Mouse (Mus musculus) forebrain, embryonic 11.5 days (tissue): ENCODE data around the gene Naa60. TPM values are rescaled to one million over a fixed set of nuclear protein-coding genes. Genes with fewer than 3 reads are reported as not detected.
A peak's percentile ranks its signal among the peaks of the same experiment; 100 is the strongest.

ENCODE experiments used
- ATAC-seq: fragments of 200-750 bp; cut with Nextera tagmentation; replicated peaks from 2 replicates; pipeline ENCODE4 v1.8.0; 2017; ENCODE audit warnings: moderate TSS enrichment; ENCODE audit not compliant: low FRiP score
- DNase-seq: peaks from one replicate; pipeline ENCODE4 v3.0.0-alpha.2; 2017; ENCODE audit warnings: low spot score
- H3K27ac ChIP-seq: fragments of 300-500 bp; sonication (generic); 2 replicates; pipeline ENCODE4 v1.5.1; 2014; ENCODE audit warnings: low read depth, low read length
- H3K27me3 ChIP-seq: fragments of 300-500 bp; sonication (generic); 2 replicates; pipeline ENCODE4 v1.6.1; 2014; ENCODE audit warnings: mild to moderate bottlenecking, low read length, mixed read lengths; ENCODE audit not compliant: control insufficient read depth, insufficient read depth
- H3K36me3 ChIP-seq: fragments of 300-500 bp; sonication (generic); 2 replicates; pipeline ENCODE4 v1.6.1; 2014; ENCODE audit warnings: mild to moderate bottlenecking, low read length, moderate library complexity, mixed read lengths; ENCODE audit not compliant: control insufficient read depth, insufficient read depth
- H3K4me1 ChIP-seq: fragments of 300-500 bp; sonication (generic); replicated peaks from 2 replicates; pipeline ENCODE4 v1.6.1; 2014; ENCODE audit warnings: low read length, mixed read lengths; ENCODE audit not compliant: control insufficient read depth, insufficient read depth
- H3K4me2 ChIP-seq: fragments of 300-500 bp; sonication (generic); 2 replicates; pipeline ENCODE4 v1.6.1; 2014; ENCODE audit warnings: low read depth, mild to moderate bottlenecking, low read length, moderate library complexity, mixed read lengths; ENCODE audit not compliant: severe bottlenecking
- H3K4me3 ChIP-seq: fragments of 300-500 bp; sonication (generic); 2 replicates; pipeline ENCODE4 v1.5.1; 2014; ENCODE audit warnings: low read depth, low read length
- H3K9ac ChIP-seq: fragments of 300-500 bp; sonication (generic); 2 replicates; pipeline ENCODE4 v1.6.1; 2014; ENCODE audit warnings: low read length
- H3K9me3 ChIP-seq: fragments of 300-500 bp; sonication (generic); 2 replicates; pipeline ENCODE4 v1.6.1; 2016; ENCODE audit warnings: low read length, mixed read lengths; ENCODE audit not compliant: control insufficient read depth
- WGBS: fragments of 180-500 bp; shearing (Covaris S2); extraction: QIAGEN DNeasy Blood & Tissue Kit; methylation state at CpG from one replicate; pipeline ENCODE4 v1.1.7; 2014; 5-methylcytosine and 5-hydroxymethylcytosine counted together
- polyA plus RNA-seq: library from polyadenylated mRNA; unstranded; fragments of >200 nt; fragmentation: Nextera tagmentation; extraction: Ambion mirVana; gene quantifications from 2 replicates; pipeline ENCODE4 v1.2.1, GENCODE M21; 2014

Gene Naa60
- polyA plus RNA-seq, 1 experiment from 2014 or later: 64.8 TPM

GRCm38 (mm10) chr16:3896553-3896952 lies 24.4 kb downstream of the Naa60 start:
- Histone ChIP-seq H3K27me3 (no peaks in the 10 kb centered on the region), H3K36me3 (peaks cover 10% of the 10 kb centered on the region; the same call in 1 of the 2 replicates), H3K27ac (no peak overlapping the region), H3K9ac (no peak overlapping the region), H3K4me2 (no peak overlapping the region), H3K4me1 (no peaks in the 10 kb centered on the region), H3K4me3 (no peak overlapping the region), H3K9me3 (no peaks in the 10 kb centered on the region)
- ATAC-seq (no peak), DNase-seq (no peak)
- WGBS: 84% methylated on average over 1 of the region's 1 CpGs

DNA sequence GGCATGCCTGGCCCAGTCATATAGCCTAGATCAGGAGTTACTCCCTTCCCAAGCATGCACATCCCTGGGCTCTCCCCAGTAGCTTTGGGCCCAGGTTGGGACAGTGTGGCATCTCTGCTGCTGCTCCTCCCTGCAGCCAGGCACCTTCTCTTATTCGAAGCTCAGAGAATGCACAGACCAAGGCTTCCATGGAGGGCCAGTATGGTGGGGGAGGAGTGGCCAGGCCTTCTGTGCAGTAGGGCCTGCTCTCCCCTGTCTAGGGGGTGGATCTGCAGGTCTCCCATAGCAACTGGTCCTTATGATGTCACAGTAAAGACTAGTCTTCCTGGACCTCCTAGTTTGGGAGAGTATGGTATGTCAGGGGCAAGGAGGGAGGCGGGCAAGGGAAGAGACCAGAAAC lies 35.3 kb downstream of the Naa60 start:
- H3K9ac ChIP-seq: no peak overlapping the region
- H3K4me3 ChIP-seq: no peak overlapping the region
- no peak for ATAC-seq

DNA sequence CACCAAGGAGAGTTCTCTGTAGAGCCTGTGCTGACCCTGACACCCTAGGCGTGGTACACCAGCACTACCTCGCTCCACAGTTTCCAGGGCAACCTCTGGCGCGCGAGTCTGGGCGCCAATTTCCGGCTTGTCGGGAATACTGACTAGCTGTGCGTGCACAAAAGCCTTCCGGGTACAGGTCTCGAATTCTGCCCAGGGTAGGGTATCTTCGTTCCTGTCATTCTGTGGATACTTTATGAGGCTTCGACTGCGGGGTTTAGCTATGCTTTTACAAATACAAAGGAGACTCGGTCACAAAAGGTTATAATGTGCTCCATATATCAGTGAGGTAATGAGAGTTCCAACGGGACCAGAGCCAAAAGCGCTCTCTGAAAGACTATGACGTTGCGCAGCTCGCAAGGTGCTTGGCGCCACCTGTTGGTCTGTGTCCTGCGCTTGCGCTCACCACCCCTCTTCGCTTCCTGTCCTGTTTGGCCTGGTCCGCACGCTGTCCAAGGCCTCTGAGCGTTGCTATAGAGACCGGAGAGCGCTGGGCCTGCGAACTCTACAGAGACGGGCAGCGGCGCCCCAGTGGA lies 36.4 kb downstream of the Naa60 start, which contains the start of the genes 1700037C18Rik and Cluap1:
1700037C18Rik (minus strand) TSS at position 153 of the 575 bp plus-strand sequence.
Cluap1 (plus strand) TSS at position 265 of the 575 bp plus-strand sequence.
- WGBS: under 1% methylated on average over 33 of the region's 33 CpGs
- H3K36me3 ChIP-seq: no peaks in the 10 kb centered on the region; the same call in 1 of the 2 replicates
- peak within 1 kb of the TSS; percentile 63 for H3K9ac ChIP-seq
- H3K4me1 ChIP-seq: peaks cover 4% of the 10 kb centered on the region; the same call in 1 of the 2 replicates
- H3K4me2 ChIP-seq: peak within 1 kb of the TSS; percentile 60
- DNase-seq (peak; percentile 94), ATAC-seq (peak; percentile 98)
- peak within 1 kb of the TSS; percentile 63; the same call in 1 of the 2 replicates for H3K27ac ChIP-seq
- peak within 1 kb of the TSS; percentile 44 for H3K4me3 ChIP-seq
- no peaks in the 10 kb centered on the region for H3K27me3 ChIP-seq
- no peaks in the 10 kb centered on the region for H3K9me3 ChIP-seq

More for the DNA sequence above, 35.3 kb downstream of the Naa60 start:
- Histone ChIP-seq H3K27me3 (no peaks in the 10 kb centered on the region), H3K4me1 (peaks cover 4% of the 10 kb centered on the region; the same call in 1 of the 2 replicates), H3K36me3 (no peaks in the 10 kb centered on the region), H3K4me2 (no peak overlapping the region), H3K9me3 (no peaks in the 10 kb centered on the region), H3K27ac (no peak overlapping the region)
- 81% methylated on average over 2 of the region's 2 CpGs for WGBS
- DNase-seq: no peak

GRCm38 (mm10) chr16:3909118-3909517 lies 36.9 kb downstream of the Naa60 start:
- no peak for ATAC-seq
- 11% methylated on average over 20 of the region's 20 CpGs for WGBS
- peak overlapping the region; percentile 44 for H3K4me3 ChIP-seq
- H3K36me3 ChIP-seq: no peaks in the 10 kb centered on the region; the same call in 1 of the 2 replicates
- H3K4me2 ChIP-seq: peak overlapping the region; percentile 60
- no peak for DNase-seq
- peak overlapping the region; percentile 63 for H3K9ac ChIP-seq
- H3K27me3 ChIP-seq: no peaks in the 10 kb centered on the region
- H3K27ac ChIP-seq: no peak overlapping the region; the same call in 1 of the 2 replicates
- peaks cover 4% of the 10 kb centered on the region; the same call in 1 of the 2 replicates for H3K4me1 ChIP-seq
- no peaks in the 10 kb centered on the region for H3K9me3 ChIP-seq

DNA sequence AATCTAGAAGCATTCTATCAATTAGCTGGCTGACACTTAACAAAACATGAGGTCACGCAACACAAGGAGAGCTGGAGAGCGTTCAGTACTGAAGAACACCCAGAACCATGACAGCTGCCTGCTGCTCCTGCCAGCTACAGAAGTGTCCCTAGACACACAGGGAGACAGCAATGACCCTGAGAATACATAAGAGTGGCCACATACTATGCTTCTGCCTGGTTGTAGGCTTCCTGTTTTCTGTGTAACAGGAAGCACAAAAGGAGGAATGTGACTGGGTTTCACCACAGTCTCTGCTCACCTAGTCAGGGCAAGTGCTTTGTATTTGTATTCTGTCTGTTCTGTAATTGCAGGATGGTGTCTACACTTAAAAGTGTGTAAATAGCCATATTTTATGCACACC lies 48.6 kb downstream of the Naa60 start:
- ATAC-seq (no peak), DNase-seq (peak; percentile 30)
- H3K27ac ChIP-seq: no peak overlapping the region
- WGBS: 90% methylated on average over 2 of the region's 2 CpGs
- H3K36me3 ChIP-seq: no peaks in the 10 kb centered on the region
- no peak overlapping the region for H3K9ac ChIP-seq
- no peak overlapping the region for H3K4me3 ChIP-seq
- H3K9me3 ChIP-seq: no peaks in the 10 kb centered on the region
- no peak overlapping the region for H3K4me2 ChIP-seq
- H3K4me1 ChIP-seq: no peaks in the 10 kb centered on the region
- H3K27me3 ChIP-seq: no peaks in the 10 kb centered on the region

GRCm38 (mm10) chr16:3923515-3923914 lies 51.3 kb downstream of the Naa60 start:
- no peak overlapping the region for H3K4me2 ChIP-seq
- ATAC-seq: no peak
- no peaks in the 10 kb centered on the region for H3K27me3 ChIP-seq
- no peaks in the 10 kb centered on the region for H3K4me1 ChIP-seq
- H3K4me3 ChIP-seq: no peak overlapping the region
- peak; percentile 2 for DNase-seq
- no peaks in the 10 kb centered on the region for H3K9me3 ChIP-seq
- 93% methylated on average over 3 of the region's 3 CpGs for WGBS
- H3K9ac ChIP-seq: no peak overlapping the region
- H3K36me3 ChIP-seq: no peaks in the 10 kb centered on the region
- H3K27ac ChIP-seq: no peak overlapping the region

- ATAC-seq (no peak), DNase-seq (peak; percentile 35)
- no peak overlapping the region for H3K9ac ChIP-seq
- H3K27me3 ChIP-seq: no peaks in the 10 kb centered on the region
- no peaks in the 10 kb centered on the region for H3K36me3 ChIP-seq
- H3K4me2 ChIP-seq: no peak overlapping the region
- H3K9me3 ChIP-seq: no peaks in the 10 kb centered on the region
- no peak overlapping the region for H3K4me3 ChIP-seq
- no peak overlapping the region for H3K27ac ChIP-seq
- H3K4me1 ChIP-seq: no peaks in the 10 kb centered on the region
- WGBS: 76% methylated on average over 4 of the region's 4 CpGs
Observed at GRCm38 (mm10) chr16:3923966-3924365, 51.8 kb downstream of the Naa60 start.

DNA sequence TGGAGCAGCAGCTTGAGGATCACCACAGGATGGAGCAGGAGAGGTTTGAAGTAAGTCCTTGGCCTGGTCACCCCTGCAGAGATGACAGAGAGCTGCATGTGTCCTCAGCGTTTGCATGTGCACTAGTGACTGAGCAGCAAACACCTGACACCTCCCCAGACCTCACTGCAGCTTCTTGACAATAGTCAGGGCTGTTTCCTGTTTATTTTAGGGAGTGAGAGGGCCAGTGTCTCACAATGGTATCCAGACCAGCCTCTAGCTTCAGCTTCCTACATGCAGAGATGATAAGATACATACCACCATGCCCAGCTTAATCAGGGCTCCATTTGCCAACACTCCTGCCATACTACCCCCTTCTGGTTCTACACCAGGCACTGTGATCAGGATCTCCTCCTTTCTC lies 56.4 kb downstream of the Naa60 start:
- Histone ChIP-seq H3K4me3 (no peak overlapping the region), H3K4me2 (no peak overlapping the region), H3K36me3 (no peaks in the 10 kb centered on the region; the same call in 1 of the 2 replicates), H3K9ac (no peak overlapping the region), H3K4me1 (no peaks in the 10 kb centered on the region), H3K27ac (no peak overlapping the region), H3K9me3 (no peaks in the 10 kb centered on the region), H3K27me3 (no peaks in the 10 kb centered on the region)
- WGBS: 79% methylated on average over 1 of the region's 1 CpGs
- DNase-seq (no peak), ATAC-seq (no peak)

- Histone ChIP-seq H3K4me1 (no peaks in the 10 kb centered on the region), H3K4me2 (no peak overlapping the region), H3K9me3 (no peaks in the 10 kb centered on the region), H3K27me3 (no peaks in the 10 kb centered on the region), H3K4me3 (no peak overlapping the region), H3K36me3 (no peaks in the 10 kb centered on the region; the same call in 1 of the 2 replicates), H3K9ac (no peak overlapping the region), H3K27ac (no peak overlapping the region)
- no peak for ATAC-seq
- WGBS: 84% methylated on average over 7 of the region's 7 CpGs
- peak; percentile 45 for DNase-seq
Observed at GRCm38 (mm10) chr16:3929151-3929550, 57.0 kb downstream of the Naa60 start.
